Mouse (Mus musculus) MEL (cell line): ENCODE results near the gene Cox4i2. TPM values are rescaled to one million over a fixed set of nuclear protein-coding genes. Genes with fewer than 3 reads are reported as not detected.

ENCODE experiments used
- DNase-seq: peaks from one replicate; pipeline ENCODE4 v3.0.0; 2011; ENCODE audit warnings: low read depth, low spot score
- H3K27ac ChIP-seq: 2 replicates; pipeline ENCODE4 v1.5.1; 2012; ENCODE audit warnings: low read depth, mild to moderate bottlenecking, control low read depth, low read length, moderate library complexity; ENCODE audit not compliant: control insufficient read depth
- H3K27me3 ChIP-seq, 2 experiments: fragments of 150-350 bp in 1 of 2; sonication (generic) in 1 of 2; 2 replicates each; pipeline ENCODE4 v1.6.1; 2012; ENCODE audit warnings: low read length in 2 of 2, mild to moderate bottlenecking in 2 of 2, improper control_type of control experiment in 1 of 2, moderate library complexity in 1 of 2; ENCODE audit not compliant: insufficient read depth in 2 of 2, control insufficient read depth in 1 of 2
- H3K36me3 ChIP-seq, 2 experiments: 2 replicates each; pipeline ENCODE4 v1.6.1; 2012 to 2014; ENCODE audit warnings: low read length in 2 of 2, improper control_type of control experiment in 1 of 2, inconsistent platforms in 1 of 2, mild to moderate bottlenecking in 1 of 2; ENCODE audit not compliant: insufficient read depth in 2 of 2, control insufficient read depth in 1 of 2
- H3K4me1 ChIP-seq, 2 experiments: fragments of 150-350 bp in 1 of 2; sonication (generic) in 1 of 2; 2 replicates each; pipeline ENCODE4 v1.6.1; 2012; ENCODE audit warnings: low read length in 2 of 2, improper control_type of control experiment in 1 of 2, mild to moderate bottlenecking in 1 of 2; ENCODE audit not compliant: insufficient read depth in 2 of 2, control insufficient read depth in 1 of 2
- H3K4me3 ChIP-seq, 2 experiments: fragments of 150-350 bp in 1 of 2; sonication (generic) in 1 of 2; 2 replicates each; pipeline ENCODE4 v1.5.1; 2012; ENCODE audit warnings: low read depth in 2 of 2, low read length in 2 of 2, mild to moderate bottlenecking in 2 of 2, moderate library complexity in 2 of 2, control low read depth in 1 of 2, improper control_type of control experiment in 1 of 2; ENCODE audit not compliant: control insufficient read depth in 1 of 2, insufficient read depth in 1 of 2
- H3K79me2 ChIP-seq: 2 replicates; pipeline ENCODE4 v1.6.1; 2012; ENCODE audit warnings: mild to moderate bottlenecking, low read length, moderate library complexity; ENCODE audit not compliant: control insufficient read depth, poor library complexity, insufficient read depth
- H3K9ac ChIP-seq: 2 replicates; pipeline ENCODE4 v1.6.1; 2012; ENCODE audit warnings: low read depth, mild to moderate bottlenecking, control low read depth, low read length, moderate library complexity; ENCODE audit not compliant: control insufficient read depth, poor library complexity, severe bottlenecking
- H3K9me3 ChIP-seq: fragments of 150-350 bp; sonication (generic); replicated peaks from 2 replicates; pipeline ENCODE4 v1.6.1; 2012; ENCODE audit warnings: mild to moderate bottlenecking, low read length, improper control_type of control experiment, moderate library complexity; ENCODE audit not compliant: insufficient read depth
- BHLHE40 ChIP-seq: IDR thresholded peaks from 2 replicates; pipeline ENCODE4 v1.6.1; 2012; ENCODE audit warnings: low read depth, mild to moderate bottlenecking, inconsistent platforms, low read length, improper control_type of control experiment, borderline replicate concordance
- CHD2 ChIP-seq: IDR thresholded peaks from 2 replicates; pipeline ENCODE4 v1.6.1; 2011; ENCODE audit warnings: low read length, improper control_type of control experiment
- CTCF ChIP-seq, 3 experiments: IDR thresholded peaks in 2 of 3; conservative IDR thresholded peaks in 1 of 3; 2 replicates each; pipeline ENCODE4 v1.5.1; 2011 to 2012; ENCODE audit warnings: low read length in 3 of 3, low read depth in 2 of 3, mild to moderate bottlenecking in 2 of 3, improper control_type of control experiment in 1 of 3, inconsistent platforms in 1 of 3, mixed read lengths in 1 of 3, moderate library complexity in 1 of 3; ENCODE audit not compliant: control insufficient read depth in 1 of 3, insufficient read depth in 1 of 3, poor library complexity in 1 of 3, severe bottlenecking in 1 of 3
- E2F4 ChIP-seq: IDR thresholded peaks from 2 replicates; pipeline ENCODE4 v1.6.1; 2011; ENCODE audit warnings: low read depth, low read length, improper control_type of control experiment, borderline replicate concordance
- ELF1 ChIP-seq: IDR thresholded peaks from 2 replicates; pipeline ENCODE4 v1.6.1; 2014; ENCODE audit warnings: low read depth, mild to moderate bottlenecking, inconsistent platforms, low read length, improper control_type of control experiment, moderate library complexity
- EP300 ChIP-seq, 2 experiments: IDR thresholded peaks; 2 replicates each; pipeline ENCODE4 v1.6.1; 2011; ENCODE audit warnings: improper control_type of control experiment in 2 of 2, low read length in 2 of 2, low read depth in 1 of 2, mild to moderate bottlenecking in 1 of 2
- ETS1 ChIP-seq: IDR thresholded peaks from 2 replicates; pipeline ENCODE4 v1.6.1; 2012; ENCODE audit warnings: low read depth, mild to moderate bottlenecking, inconsistent platforms, low read length, improper control_type of control experiment, moderate library complexity
- GABPA ChIP-seq: IDR thresholded peaks from 2 replicates; pipeline ENCODE4 v1.6.1; 2012; ENCODE audit warnings: low read depth, mild to moderate bottlenecking, inconsistent platforms, low read length, improper control_type of control experiment, moderate library complexity
- GATA1 ChIP-seq: IDR thresholded peaks from 2 replicates; pipeline ENCODE4 v1.6.1; 2011; ENCODE audit warnings: low read depth, low read length, improper control_type of control experiment
- HCFC1 ChIP-seq: IDR thresholded peaks from 2 replicates; pipeline ENCODE4 v1.6.1; 2012; ENCODE audit warnings: low read depth, mild to moderate bottlenecking, inconsistent platforms, low read length, improper control_type of control experiment, moderate library complexity
- KAT2A ChIP-seq: conservative IDR thresholded peaks from 2 replicates; pipeline ENCODE4 v1.6.1; 2012; ENCODE audit warnings: low read depth, low read length, improper control_type of control experiment, inconsistent platforms
- MAFK ChIP-seq: IDR thresholded peaks from 2 replicates; pipeline ENCODE4 v1.6.1; 2011; ENCODE audit warnings: low read depth, mild to moderate bottlenecking, low read length, improper control_type of control experiment, borderline replicate concordance
- MAX ChIP-seq: IDR thresholded peaks from 2 replicates; pipeline ENCODE4 v1.6.1; 2011; ENCODE audit warnings: low read length, improper control_type of control experiment
- MAZ ChIP-seq: IDR thresholded peaks from 2 replicates; pipeline ENCODE4 v1.6.1; 2012; ENCODE audit warnings: low read depth, mild to moderate bottlenecking, inconsistent platforms, low read length, improper control_type of control experiment
- MEF2A ChIP-seq: IDR thresholded peaks from 2 replicates; pipeline ENCODE4 v1.6.1; 2014; ENCODE audit warnings: low read depth, mild to moderate bottlenecking, inconsistent platforms, low read length, improper control_type of control experiment; ENCODE audit not compliant: poor library complexity, insufficient replicate concordance, severe bottlenecking; ENCODE audit errors: extremely low read depth
- MXI1 ChIP-seq: IDR thresholded peaks from 2 replicates; pipeline ENCODE4 v1.6.1; 2011; ENCODE audit warnings: mild to moderate bottlenecking, low read depth, low read length, improper control_type of control experiment
- MYB ChIP-seq: IDR thresholded peaks from 2 replicates; pipeline ENCODE4 v1.6.1; 2011; ENCODE audit warnings: mild to moderate bottlenecking, low read depth, low read length, improper control_type of control experiment
- MYC ChIP-seq: IDR thresholded peaks from 2 replicates; pipeline ENCODE4 v1.6.1; 2011; ENCODE audit warnings: low read depth, mild to moderate bottlenecking, low read length, improper control_type of control experiment, moderate library complexity
- NELFE ChIP-seq: IDR thresholded peaks from 2 replicates; pipeline ENCODE4 v1.6.1; 2011; ENCODE audit warnings: low read depth, low read length, improper control_type of control experiment
- POLR2A ChIP-seq, 2 experiments: IDR thresholded peaks; 2 replicates each; pipeline ENCODE4 v1.6.1; 2011 to 2012; ENCODE audit warnings: low read length in 2 of 2, mild to moderate bottlenecking in 2 of 2, control low read depth in 1 of 2, improper control_type of control experiment in 1 of 2, low read depth in 1 of 2, moderate library complexity in 1 of 2; ENCODE audit not compliant: control insufficient read depth in 1 of 2, insufficient read depth in 1 of 2, poor library complexity in 1 of 2
- POLR2AphosphoS2 ChIP-seq: IDR thresholded peaks from 2 replicates; pipeline ENCODE4 v1.6.1; 2011; ENCODE audit warnings: low read length, improper control_type of control experiment
- POLR2AphosphoS5 ChIP-seq: IDR thresholded peaks from 2 replicates; pipeline ENCODE4 v1.6.1; 2012; ENCODE audit warnings: low read depth, borderline replicate concordance, mild to moderate bottlenecking, inconsistent platforms, low read length, moderate library complexity, mixed read lengths
- RAD21 ChIP-seq: IDR thresholded peaks from 2 replicates; pipeline ENCODE4 v1.6.1; 2011; ENCODE audit warnings: mild to moderate bottlenecking, low read depth, low read length, improper control_type of control experiment
- RCOR1 ChIP-seq: IDR thresholded peaks from 2 replicates; pipeline ENCODE4 v1.6.1; 2012; ENCODE audit warnings: low read depth, mild to moderate bottlenecking, inconsistent platforms, low read length, improper control_type of control experiment
- SIN3A ChIP-seq: IDR thresholded peaks from 2 replicates; pipeline ENCODE4 v1.6.1; 2012; ENCODE audit warnings: low read length, improper control_type of control experiment, inconsistent platforms
- SMC3 ChIP-seq: IDR thresholded peaks from 2 replicates; pipeline ENCODE4 v1.6.1; 2011; ENCODE audit warnings: low read depth, low read length, improper control_type of control experiment
- TAL1 ChIP-seq: IDR thresholded peaks from 2 replicates; pipeline ENCODE4 v1.6.1; 2012; ENCODE audit warnings: mild to moderate bottlenecking, inconsistent platforms, low read length, moderate library complexity, mixed read lengths
- TBP ChIP-seq: IDR thresholded peaks from 2 replicates; pipeline ENCODE4 v1.8.0; 2011; ENCODE audit warnings: low read depth, low read length, improper control_type of control experiment
- TCF12 ChIP-seq: IDR thresholded peaks from 2 replicates; pipeline ENCODE4 v1.6.1; 2014; ENCODE audit warnings: low read depth, mild to moderate bottlenecking, inconsistent platforms, low read length, improper control_type of control experiment, moderate library complexity
- UBTF ChIP-seq: IDR thresholded peaks from 2 replicates; pipeline ENCODE4 v1.6.1; 2012; ENCODE audit warnings: low read depth, mild to moderate bottlenecking, inconsistent platforms, low read length, improper control_type of control experiment, moderate library complexity, borderline replicate concordance; ENCODE audit not compliant: insufficient read depth
- USF1 ChIP-seq: IDR thresholded peaks from 2 replicates; pipeline ENCODE4 v1.6.1; 2014; ENCODE audit warnings: low read depth, mild to moderate bottlenecking, inconsistent platforms, low read length, improper control_type of control experiment, moderate library complexity
- USF2 ChIP-seq, 2 experiments: IDR thresholded peaks; 2 replicates each; pipeline ENCODE4 v1.6.1; 2011 to 2012; ENCODE audit warnings: improper control_type of control experiment in 2 of 2, low read length in 2 of 2, borderline replicate concordance in 1 of 2, inconsistent platforms in 1 of 2, low read depth in 1 of 2, mild to moderate bottlenecking in 1 of 2; ENCODE audit not compliant: insufficient read depth in 1 of 2
- ZC3H11A ChIP-seq: IDR thresholded peaks from 2 replicates; pipeline ENCODE4 v1.6.1; 2012; ENCODE audit warnings: low read depth, mild to moderate bottlenecking, inconsistent platforms, low read length, improper control_type of control experiment
- ZKSCAN1 ChIP-seq: IDR thresholded peaks from 2 replicates; pipeline ENCODE4 v1.6.1; 2012; ENCODE audit warnings: low read depth, mild to moderate bottlenecking, inconsistent platforms, low read length, improper control_type of control experiment, moderate library complexity
- ZMIZ1 ChIP-seq: IDR thresholded peaks from 2 replicates; pipeline ENCODE4 v1.6.1; 2012; ENCODE audit warnings: low read depth, mild to moderate bottlenecking, inconsistent platforms, low read length, improper control_type of control experiment, moderate library complexity
- ZNF384 ChIP-seq: IDR thresholded peaks from 2 replicates; pipeline ENCODE4 v1.6.1; 2012; ENCODE audit warnings: low read depth, mild to moderate bottlenecking, inconsistent platforms, low read length, improper control_type of control experiment
- polyA plus RNA-seq, 2 experiments: library from polyadenylated mRNA; stranded (reverse) in 1 of 2; unstranded in 1 of 2; fragments of >175 nt in 1 of 2; fragments of >200 nt in 1 of 2; gene quantifications; 2 replicates each; pipeline versions ENCODE4 v1.2.1 to v1.2.4; 2012; ENCODE audit warnings: low replicate concordance in 2 of 2, low read depth in 1 of 2; ENCODE audit not compliant: insufficient read length in 2 of 2, insufficient read depth in 1 of 2, missing spikeins in 1 of 2
- total RNA-seq: library from RNA; depleted of rRNA; stranded (reverse); fragments of 300-350 nt; gene quantifications from 2 replicates; pipeline ENCODE4 v1.2.3, GENCODE M21; 2012

Cox4i2 gene
- total and polyA plus RNA-seq, 3 experiments, result 0.17 TPM; not detected in 2

- 0 out of 2 replicates have a peak overlapping the region, but pooled peaks have one; percentile 7 for H3K9ac ChIP-seq
- no peaks in the 10 kb centered on the region for H3K9me3 ChIP-seq
- 0 out of 4 replicates have a peak overlapping the region, but pooled peaks of 1 of the 2 experiments have one; percentile 7 for H3K4me3 ChIP-seq
- peaks cover 7 to 17% of the 10 kb centered on the region in 2 experiments for H3K4me1 ChIP-seq
- peak; percentile 53 for DNase-seq
- H3K27ac ChIP-seq, result peak overlapping the region; percentile 7
- H3K79me2 ChIP-seq, result no peaks in the 10 kb centered on the region
- H3K27me3 ChIP-seq, result no peaks in the 10 kb centered on the region
- peaks cover 0 to 15% of the 10 kb centered on the region in 2 experiments; a peak in 2 of 4 replicates for H3K36me3 ChIP-seq
- TF ChIP-seq E2F4 (no peak), MYB (no peak), BHLHE40 (no peak), GATA1 (peak; percentile 57), TCF12 (no peak), CHD2 (no peak), KAT2A (no peak), TAL1 (peak; percentile 16), MXI1 (no peak), POLR2AphosphoS5 (no peak), ZC3H11A (no peak), USF2 (IDR thresholded peaks at IDR 0.05; ENCODE audit: borderline replicate concordance in 1 of 2, insufficient read depth in 1 of 2, low read depth in 1 of 2, low read length in 2 of 2) (no peak), ELF1 (peak; percentile 68), EP300 (IDR thresholded peaks at IDR 0.05; ENCODE audit: low read depth in 1 of 2, low read length in 2 of 2) (peak in 1 of 2 experiments; percentile 45; a peak in 2 of 4 replicates), ZKSCAN1 (no peak), SIN3A (no peak), TBP (0 out of 2 replicates have a peak, but pooled peaks have one; percentile 23), ZMIZ1 (no peak), NELFE (no peak), HCFC1 (no peak), ZNF384 (no peak), USF1 (no peak), MYC (no peak), RAD21 (no peak), POLR2AphosphoS2 (no peak), GABPA (no peak), MAZ (0 out of 2 replicates have a peak, but pooled peaks have one; percentile 27), MEF2A (no peak), RCOR1 (peak; percentile 60; the same call in 1 of the 2 replicates), SMC3 (no peak), UBTF (no peak), ETS1 (0 out of 2 replicates have a peak, but pooled peaks have one; percentile 12), CTCF (IDR thresholded peaks at IDR 0.05 in 2 of 3, conservative IDR thresholded peaks at IDR 0.05 in 1 of 3; ENCODE audit: control insufficient read depth in 1 of 3, insufficient read depth in 1 of 3, low read depth in 2 of 3, low read length in 3 of 3, poor library complexity in 1 of 3, severe bottlenecking in 1 of 3) (no peak), MAFK (no peak), MAX (no peak), POLR2A (IDR thresholded peaks at IDR 0.05; ENCODE audit: control insufficient read depth in 1 of 2, insufficient read depth in 1 of 2, low read depth in 1 of 2, low read length in 2 of 2, poor library complexity in 1 of 2) (no peak; a peak in 1 of 4 replicates)
Observed at GRCm38 (mm10) chr2:152804408-152805110, 50.6 kb downstream of the Cox4i2 start.
